Mouse (Mus musculus) frontal cortex, adult (tissue): ENCODE data around the gene Vmn2r48.
"Not testable (repeated sequence)": the region's sequence is repeated elsewhere in the genome, so short reads cannot be mapped to it uniquely, and the experiment has no call there.

Experiments used
- ATAC-seq: cut with Nextera tagmentation; 2 replicates; pipeline ENCODE4 v1.9.2; 2017; ENCODE audit warnings: mild to moderate bottlenecking, moderate library complexity, mixed read lengths; ENCODE audit not compliant: low TSS enrichment

Gene Vmn2r48

DNA sequence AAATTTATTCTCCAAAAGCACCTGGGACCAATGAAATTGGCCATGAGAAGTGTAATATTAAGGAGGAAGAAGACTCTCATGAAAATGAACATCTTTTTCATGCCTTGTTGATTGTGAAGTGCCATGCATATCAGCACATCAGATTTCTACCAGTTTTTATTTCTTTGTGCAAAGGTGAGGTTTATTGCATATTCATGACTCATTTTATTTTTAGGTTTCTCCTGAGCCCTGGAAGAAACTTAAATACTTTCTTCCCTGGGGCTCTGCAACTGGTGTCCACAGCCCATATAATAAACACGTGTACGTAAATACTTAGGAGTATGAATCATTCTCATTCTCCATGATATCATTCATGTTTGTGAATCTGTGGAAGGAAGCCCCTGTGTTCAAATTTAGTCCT is at the start of gene Vmn2r48:
Vmn2r48 (minus strand) TSS at position 101 of the 400 bp plus-strand sequence.
- not testable (repeated sequence) for ATAC-seq

DNA sequence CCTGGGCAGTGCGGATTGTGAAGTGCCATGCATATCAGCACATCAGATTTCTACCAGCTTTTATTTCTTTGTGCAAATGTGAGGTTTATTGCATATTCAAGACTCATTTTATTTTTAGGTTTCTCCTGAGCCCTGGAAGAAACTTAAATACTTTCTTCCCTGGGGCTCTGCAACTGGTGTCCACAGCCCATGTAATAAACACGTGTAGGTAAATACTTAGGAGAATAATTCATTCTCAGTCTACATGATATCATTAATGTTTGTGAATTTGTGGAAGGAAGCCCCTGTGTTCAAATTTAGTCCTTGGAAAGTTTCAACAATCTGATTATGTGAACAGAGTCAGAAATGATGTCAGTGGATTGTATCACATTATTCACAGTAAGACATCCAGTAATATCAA is 38.8 kb upstream of the Vmn2r48 start, which contains the start of gene Vmn2r49:
Vmn2r49 (minus strand) TSS at position 101 of the 400 bp plus-strand sequence.
- ATAC-seq, result not testable (repeated sequence)
